Mouse (Mus musculus) heart, embryonic 11.5 days (tissue): ENCODE measurements around the gene Rnf130. TPM values are rescaled to one million over a fixed set of nuclear protein-coding genes. Genes with fewer than 3 reads are reported as not detected.

Source experiments
- ATAC-seq: fragments of 200-750 bp; cut with Nextera tagmentation; replicated peaks from 2 replicates; pipeline ENCODE4 v1.8.0; 2017; ENCODE audit warnings: moderate library complexity; ENCODE audit not compliant: insufficient number of reproducible peaks, low FRiP score, low TSS enrichment
- H3K27ac ChIP-seq: fragments of 300-500 bp; sonication (generic); 2 replicates; pipeline ENCODE4 v1.5.1; 2014; ENCODE audit warnings: mild to moderate bottlenecking, low read depth, low read length
- H3K27me3 ChIP-seq: fragments of 300-500 bp; sonication (generic); 2 replicates; pipeline ENCODE4 v1.6.1; 2014; ENCODE audit warnings: mild to moderate bottlenecking, low read length, mixed read lengths; ENCODE audit not compliant: control insufficient read depth, insufficient read depth
- H3K36me3 ChIP-seq: fragments of 300-500 bp; sonication (generic); 2 replicates; pipeline ENCODE4 v1.6.1; 2014; ENCODE audit warnings: mild to moderate bottlenecking, low read length, moderate library complexity, mixed read lengths; ENCODE audit not compliant: control insufficient read depth, insufficient read depth
- H3K4me1 ChIP-seq: fragments of 300-500 bp; sonication (generic); 2 replicates; pipeline ENCODE4 v1.6.1; 2014; ENCODE audit warnings: low read length; ENCODE audit not compliant: control insufficient read depth, insufficient read depth
- H3K4me2 ChIP-seq: fragments of 300-500 bp; sonication (generic); 2 replicates; pipeline ENCODE4 v1.6.1; 2014; ENCODE audit warnings: mild to moderate bottlenecking, moderate library complexity
- H3K4me3 ChIP-seq: fragments of 300-500 bp; sonication (generic); 2 replicates; pipeline ENCODE4 v1.5.1; 2014; ENCODE audit warnings: low read depth, low read length
- H3K9ac ChIP-seq: fragments of 300-500 bp; sonication (generic); 2 replicates; pipeline ENCODE4 v1.6.1; 2014; ENCODE audit warnings: mild to moderate bottlenecking, low read depth, low read length, moderate library complexity
- H3K9me3 ChIP-seq: fragments of 300-500 bp; sonication (generic); replicated peaks from 2 replicates; pipeline ENCODE4 v1.6.1; 2016; ENCODE audit warnings: low read length; ENCODE audit not compliant: control insufficient read depth
- WGBS: fragments of 180-500 bp; shearing (Covaris S2); extraction: QIAGEN DNeasy Blood & Tissue Kit; methylation state at CpG from one replicate; pipeline ENCODE4 v1.1.7; 2014; ENCODE audit not compliant: insufficient replicate concordance; 5-methylcytosine and 5-hydroxymethylcytosine counted together
- polyA plus RNA-seq: library from polyadenylated mRNA; unstranded; fragments of >200 nt; fragmentation: Nextera tagmentation; extraction: Ambion mirVana; gene quantifications from 2 replicates; pipeline ENCODE4 v1.2.1, GENCODE M21; 2014

The Rnf130 gene
- polyA plus RNA-seq, 1 experiment from 2014 or later, result 30.3 TPM

DNA sequence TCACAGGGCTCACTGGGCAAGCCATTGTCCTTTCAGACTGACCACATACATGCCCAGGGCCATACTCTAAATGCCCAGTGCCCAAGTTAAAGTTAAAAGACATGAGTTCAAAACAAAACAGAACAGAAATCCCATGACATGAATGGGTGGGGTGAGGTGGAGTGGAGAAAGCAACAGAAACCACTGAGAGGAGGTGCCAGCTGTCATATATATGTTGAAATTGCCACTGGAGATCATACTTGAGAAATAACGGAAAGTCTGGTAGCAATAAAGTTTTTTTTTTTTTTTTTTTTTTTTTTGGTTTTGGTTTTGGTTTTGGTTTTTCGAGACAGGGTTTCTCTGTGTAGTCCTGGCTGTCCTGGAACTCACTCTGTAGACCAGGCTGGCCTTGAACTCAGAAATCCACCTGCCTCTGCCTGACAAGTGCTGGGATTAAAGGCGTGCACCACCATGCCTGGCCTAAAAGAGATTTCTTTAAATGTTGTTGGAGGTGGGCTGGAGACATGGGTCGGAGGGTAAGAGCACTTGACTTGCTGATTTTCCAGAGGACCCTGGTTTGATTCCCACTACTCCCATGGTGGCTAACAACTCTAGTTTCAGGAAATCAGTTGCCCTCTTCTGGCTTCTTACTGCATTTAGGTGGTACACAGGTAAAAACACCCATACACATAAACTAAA is 41.1 kb upstream of the Rnf130 start:
- Histone ChIP-seq H3K9me3 (no peaks in the 10 kb centered on the region), H3K9ac (no peak overlapping the region), H3K36me3 (no peaks in the 10 kb centered on the region), H3K27me3 (no peaks in the 10 kb centered on the region), H3K4me1 (peaks cover 13% of the 10 kb centered on the region), H3K4me3 (no peak overlapping the region), H3K4me2 (no peak overlapping the region), H3K27ac (no peak overlapping the region)
- ATAC-seq, result no peak
- 81% methylated on average over 4 of the region's 4 CpGs for WGBS

DNA sequence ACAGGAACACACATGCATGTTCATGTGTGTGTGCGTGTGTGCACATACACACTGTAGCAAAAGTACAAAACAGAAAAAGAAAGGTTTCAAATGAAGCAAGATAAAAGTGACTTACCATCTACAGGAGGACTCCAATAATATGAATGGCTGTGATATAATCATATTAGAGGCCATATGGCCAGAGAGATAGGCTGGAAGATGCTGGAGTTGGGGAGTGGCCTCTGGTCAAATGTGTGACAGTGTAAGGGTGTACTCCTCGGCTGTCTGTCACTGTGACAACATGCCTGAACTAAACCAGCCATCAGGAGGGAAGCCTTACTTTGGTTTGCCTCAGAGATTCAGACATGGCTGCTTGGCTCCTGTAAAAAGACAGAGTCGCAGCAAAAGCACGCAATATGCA is 40.1 kb upstream of the Rnf130 start:
- no peak for ATAC-seq
- Histone ChIP-seq H3K36me3 (no peaks in the 10 kb centered on the region), H3K4me3 (no peak overlapping the region), H3K9ac (no peak overlapping the region), H3K27ac (no peak overlapping the region), H3K9me3 (no peaks in the 10 kb centered on the region), H3K4me2 (no peak overlapping the region), H3K27me3 (no peaks in the 10 kb centered on the region), H3K4me1 (peaks cover 13% of the 10 kb centered on the region)
- 80% methylated on average over 4 of the region's 4 CpGs for WGBS

DNA sequence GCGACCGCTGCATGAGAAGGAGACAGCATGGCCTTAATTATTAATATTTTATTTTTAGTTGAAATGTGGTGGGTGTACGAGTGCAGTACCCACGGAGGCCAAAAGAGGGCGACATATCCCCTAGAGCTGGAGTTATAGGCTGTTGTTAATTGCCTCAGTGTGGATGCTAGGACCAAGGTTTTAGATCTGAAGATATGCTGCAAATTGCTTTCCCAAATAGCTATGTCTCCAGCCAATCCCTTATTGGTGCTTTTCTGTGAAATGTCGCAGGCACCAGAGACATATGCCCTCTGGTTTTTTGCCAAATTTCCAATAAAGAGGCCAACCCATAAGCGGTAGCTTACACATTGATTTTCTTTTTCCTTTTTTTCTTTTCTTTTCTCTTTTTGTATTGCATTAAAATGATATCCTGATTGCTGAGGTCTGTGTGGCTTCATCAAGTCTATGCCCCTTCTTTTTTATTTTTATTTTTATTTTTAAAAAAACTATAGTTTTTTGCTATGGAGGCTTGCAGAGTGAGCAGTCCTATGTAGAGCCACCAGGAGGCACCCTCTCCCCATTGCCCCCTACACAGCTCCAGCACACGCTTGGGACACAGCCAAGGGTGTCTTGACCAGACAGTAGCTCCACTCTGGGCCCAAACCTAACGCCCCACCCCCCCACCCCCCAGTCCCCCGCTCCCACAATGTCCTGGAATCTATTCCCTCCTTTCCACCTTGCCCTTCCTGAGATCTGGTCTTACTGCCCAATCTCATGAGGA is 38.7 kb upstream of the Rnf130 start:
- Histone ChIP-seq H3K4me1 (peaks cover 4% of the 10 kb centered on the region), H3K27ac (no peak overlapping the region), H3K4me3 (no peak overlapping the region), H3K9me3 (no peaks in the 10 kb centered on the region), H3K9ac (no peak overlapping the region), H3K27me3 (no peaks in the 10 kb centered on the region), H3K36me3 (no peaks in the 10 kb centered on the region), H3K4me2 (no peak overlapping the region)
- 0 out of 2 replicates have a peak, but pooled peaks have one; percentile 46 for ATAC-seq
- WGBS, result 23% methylated on average over 10 of the region's 10 CpGs

DNA sequence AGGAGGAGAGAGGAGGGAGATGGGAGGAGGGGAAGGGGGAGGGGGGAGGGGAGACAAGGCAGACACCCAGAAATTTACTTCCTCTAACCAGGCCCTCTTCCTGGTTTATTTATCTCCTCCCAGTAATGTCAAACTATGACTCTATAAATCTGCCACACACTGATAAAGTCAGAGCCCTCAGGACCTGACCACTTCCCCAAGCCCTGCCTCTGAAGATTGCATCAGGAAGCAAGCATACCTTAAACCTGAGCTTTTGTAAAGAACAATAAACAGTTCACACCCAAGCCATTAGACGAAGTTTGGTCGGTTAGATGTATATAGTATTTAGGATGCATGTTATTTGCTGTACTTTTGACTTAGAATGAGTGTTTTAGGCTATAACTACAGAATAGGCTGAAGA is 30.6 kb upstream of the Rnf130 start:
- WGBS, result 66% methylated on average over 2 of the region's 2 CpGs
- no peak for ATAC-seq
- Histone ChIP-seq H3K4me3 (no peak overlapping the region), H3K9ac (no peak overlapping the region), H3K9me3 (no peaks in the 10 kb centered on the region), H3K27ac (no peak overlapping the region), H3K27me3 (no peaks in the 10 kb centered on the region), H3K4me2 (no peak overlapping the region), H3K4me1 (no peaks in the 10 kb centered on the region), H3K36me3 (no peaks in the 10 kb centered on the region)

DNA sequence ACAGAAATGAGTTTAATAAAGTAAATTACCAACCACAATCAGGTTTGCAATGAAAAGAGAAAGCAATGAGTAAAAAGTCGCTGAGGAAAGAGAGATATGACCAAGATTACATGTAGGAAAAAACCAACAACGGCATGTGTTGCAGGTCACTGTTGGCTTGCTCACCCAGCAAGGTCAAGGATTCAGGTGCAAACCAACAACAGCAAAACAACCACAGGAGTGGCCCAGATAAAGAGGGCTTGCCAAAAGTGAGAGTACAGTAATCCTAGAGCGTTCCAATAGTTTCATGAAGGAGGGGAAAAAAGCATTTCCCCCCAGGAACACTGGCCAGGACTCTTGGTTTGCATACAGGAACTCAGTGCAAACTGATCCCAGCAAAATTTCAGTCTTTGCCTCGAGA is 28.7 kb upstream of the Rnf130 start:
- H3K27me3 ChIP-seq, result no peaks in the 10 kb centered on the region
- no peaks in the 10 kb centered on the region for H3K4me1 ChIP-seq
- H3K4me2 ChIP-seq, result no peak overlapping the region
- WGBS, result 71% methylated on average over 4 of the region's 4 CpGs
- no peaks in the 10 kb centered on the region for H3K9me3 ChIP-seq
- H3K36me3 ChIP-seq, result no peaks in the 10 kb centered on the region
- H3K9ac ChIP-seq, result no peak overlapping the region
- ATAC-seq, result no peak
- no peak overlapping the region for H3K27ac ChIP-seq
- H3K4me3 ChIP-seq, result no peak overlapping the region

DNA sequence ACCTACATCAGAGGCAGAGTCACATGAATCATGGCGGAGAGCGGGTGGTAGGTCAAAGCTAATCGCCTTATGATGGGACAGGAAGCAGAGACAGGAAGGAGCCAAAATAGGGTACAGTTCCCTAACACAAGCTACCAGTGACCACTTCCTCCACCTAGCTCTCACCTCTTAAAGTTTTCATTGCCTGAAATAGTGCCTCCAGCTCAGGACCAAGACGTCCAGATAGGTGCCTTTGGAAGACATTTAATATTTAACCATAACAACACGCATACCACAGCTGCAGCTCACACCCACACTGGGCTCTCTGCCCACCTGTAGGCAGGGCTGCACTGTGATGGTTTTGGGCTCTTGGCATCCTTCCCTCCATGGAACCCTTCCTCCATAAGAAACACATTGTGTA is 27.8 kb upstream of the Rnf130 start:
- ATAC-seq, result no peak
- Histone ChIP-seq H3K4me2 (no peak overlapping the region), H3K9me3 (no peaks in the 10 kb centered on the region), H3K27me3 (no peaks in the 10 kb centered on the region), H3K4me3 (no peak overlapping the region), H3K27ac (no peak overlapping the region), H3K9ac (no peak overlapping the region), H3K4me1 (no peaks in the 10 kb centered on the region), H3K36me3 (no peaks in the 10 kb centered on the region)
- 72% methylated on average over 5 of the region's 5 CpGs for WGBS

DNA sequence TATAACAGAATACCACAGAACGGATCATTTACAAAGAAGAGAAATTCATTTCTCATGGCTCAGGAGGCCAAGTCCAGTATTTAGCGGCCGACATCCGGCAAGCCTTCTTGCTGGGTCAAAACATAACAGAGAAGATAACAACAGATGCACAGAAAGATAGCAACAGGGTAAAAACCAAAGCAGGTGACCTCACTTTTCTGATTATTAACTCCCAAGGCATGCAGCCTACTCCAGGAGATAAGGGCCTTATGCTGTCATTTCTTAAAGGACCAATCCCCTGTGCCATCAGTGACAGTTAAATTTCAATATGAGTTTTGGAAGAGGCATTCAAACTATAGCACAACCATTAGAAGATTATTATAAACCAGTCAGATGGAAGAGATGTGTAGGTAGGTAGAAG is 22.3 kb upstream of the Rnf130 start:
- H3K27ac ChIP-seq, result no peak overlapping the region
- no peaks in the 10 kb centered on the region for H3K36me3 ChIP-seq
- H3K27me3 ChIP-seq, result no peaks in the 10 kb centered on the region
- no peaks in the 10 kb centered on the region for H3K4me1 ChIP-seq
- ATAC-seq, result no peak
- no peak overlapping the region for H3K9ac ChIP-seq
- H3K9me3 ChIP-seq, result no peaks in the 10 kb centered on the region
- no peak overlapping the region for H3K4me3 ChIP-seq
- WGBS, result 86% methylated on average over 4 of the region's 4 CpGs
- no peak overlapping the region for H3K4me2 ChIP-seq

DNA sequence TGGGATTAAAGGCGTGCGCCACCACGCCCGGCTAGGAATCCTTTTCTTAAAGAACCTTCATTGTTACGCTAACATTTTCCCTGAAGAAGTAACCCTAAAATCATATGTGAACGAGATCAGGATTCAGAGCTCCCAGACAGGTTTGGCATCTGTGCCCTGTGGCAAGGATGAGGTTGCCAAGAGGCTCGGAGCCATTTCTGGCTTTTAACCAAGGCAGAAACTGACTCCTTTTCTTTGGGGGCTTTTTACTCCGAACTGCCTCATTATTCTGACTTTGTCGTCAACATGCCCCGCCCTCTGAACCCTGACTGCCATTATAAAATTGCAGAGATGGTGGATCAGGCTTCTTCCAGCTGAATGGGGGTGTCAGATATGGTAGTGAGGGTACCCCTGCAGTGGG is 17.4 kb upstream of the Rnf130 start:
- Histone ChIP-seq H3K36me3 (no peaks in the 10 kb centered on the region), H3K4me3 (no peak overlapping the region), H3K4me2 (no peak overlapping the region), H3K4me1 (no peaks in the 10 kb centered on the region), H3K9ac (no peak overlapping the region), H3K27me3 (no peaks in the 10 kb centered on the region), H3K9me3 (no peaks in the 10 kb centered on the region), H3K27ac (no peak overlapping the region)
- no peak for ATAC-seq
- 73% methylated on average over 10 of the region's 10 CpGs for WGBS

DNA sequence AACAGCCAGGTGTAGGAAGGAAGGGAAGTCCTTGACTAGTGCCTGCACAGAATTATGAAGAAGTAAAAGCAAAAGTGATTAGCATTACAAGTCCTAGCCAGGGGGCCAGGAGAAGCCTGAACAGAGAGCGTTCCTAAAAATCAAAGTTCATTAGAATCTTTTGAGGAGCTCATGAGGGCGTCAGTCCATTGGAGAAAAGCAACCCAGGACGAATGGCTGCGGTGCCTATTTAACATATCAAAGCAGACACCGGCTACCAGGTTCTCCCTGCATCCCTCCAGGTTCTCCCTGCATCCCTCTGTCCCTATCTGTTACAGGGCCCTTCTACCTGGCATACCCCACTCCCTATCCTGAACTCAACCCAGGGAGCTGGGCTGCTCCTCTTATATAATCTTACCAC is 16.9 kb upstream of the Rnf130 start:
- no peak overlapping the region for H3K4me3 ChIP-seq
- WGBS, result 38% methylated on average over 5 of the region's 5 CpGs
- no peak overlapping the region for H3K9ac ChIP-seq
- H3K9me3 ChIP-seq, result no peaks in the 10 kb centered on the region
- H3K36me3 ChIP-seq, result no peaks in the 10 kb centered on the region
- H3K4me2 ChIP-seq, result no peak overlapping the region
- no peak for ATAC-seq
- H3K4me1 ChIP-seq, result no peaks in the 10 kb centered on the region
- H3K27me3 ChIP-seq, result no peaks in the 10 kb centered on the region
- no peak overlapping the region for H3K27ac ChIP-seq
